Mouse (Mus musculus): ENCODE results near the gene Fgfr4. TPM values are rescaled to one million over a fixed set of nuclear protein-coding genes. Genes with fewer than 3 reads are reported as not detected.

Gene Fgfr4
- polyA plus RNA-seq, 1 experiment from 2014 or later, result 1.3 TPM

- Histone ChIP-seq H3K27ac (ENCODE audit: low read depth, low read length) (no peak within 1 kb of the TSS), H3K9me3 (ENCODE audit: control insufficient read depth, low read length) (no peaks in the 10 kb centered on the region), H3K9ac (ENCODE audit: low read depth, low read length) (no peak within 1 kb of the TSS), H3K4me1 (ENCODE audit: control insufficient read depth, insufficient read depth, low read depth, low read length) (no peaks in the 10 kb centered on the region), H3K36me3 (ENCODE audit: control insufficient read depth, insufficient read depth, low read length) (peaks cover 14% of the 10 kb centered on the region), H3K4me2 (ENCODE audit: low read length) (no peak within 1 kb of the TSS), H3K4me3 (ENCODE audit: low read length) (no peak within 1 kb of the TSS), H3K27me3 (replicated peaks; ENCODE audit: control insufficient read depth, insufficient read depth, low read length) (no peaks in the 10 kb centered on the region)
- 96% methylated on average over 2 of the region's 2 CpGs for WGBS
- ATAC-seq, result no peak
Measured at GRCm38 (mm10) chr13:55133448-55133847, 19.0 kb upstream of the Fgfr4 start, which contains the start of gene Gm17617. Gm17617 (minus strand) TSS chr13:55133548.

DNA sequence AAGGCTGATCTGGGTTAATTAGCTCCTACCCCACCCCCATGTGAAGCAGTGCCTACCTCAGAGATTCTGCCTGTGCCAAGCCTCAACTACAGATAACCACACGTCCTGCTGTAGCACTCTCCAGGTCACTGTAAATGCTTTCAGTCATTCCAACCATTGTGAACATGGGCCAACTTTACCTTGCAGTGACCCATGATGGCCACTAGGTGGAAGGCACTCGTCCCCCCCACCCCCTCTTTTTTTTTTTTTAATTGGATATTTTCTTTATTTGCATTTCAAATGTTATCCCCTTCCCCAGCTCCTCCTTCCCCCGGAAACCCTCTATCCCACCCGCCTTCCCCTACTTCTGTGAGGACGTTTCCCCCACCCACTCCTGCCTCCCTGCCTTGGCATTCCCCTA, 17.1 kb upstream of the Fgfr4 start:
- Histone ChIP-seq H3K36me3 (ENCODE audit: control insufficient read depth, insufficient read depth, low read length) (peaks cover 12% of the 10 kb centered on the region), H3K4me2 (ENCODE audit: low read length) (no peak overlapping the region), H3K4me1 (ENCODE audit: control insufficient read depth, insufficient read depth, low read depth, low read length) (no peaks in the 10 kb centered on the region), H3K9me3 (ENCODE audit: control insufficient read depth, low read length) (no peaks in the 10 kb centered on the region), H3K27me3 (replicated peaks; ENCODE audit: control insufficient read depth, insufficient read depth, low read length) (no peaks in the 10 kb centered on the region), H3K4me3 (ENCODE audit: low read length) (no peak overlapping the region), H3K9ac (ENCODE audit: low read depth, low read length) (no peak overlapping the region), H3K27ac (ENCODE audit: low read depth, low read length) (no peak overlapping the region)
- ATAC-seq, result no peak
- WGBS, result 2% methylated on average over 5 of the region's 5 CpGs

DNA sequence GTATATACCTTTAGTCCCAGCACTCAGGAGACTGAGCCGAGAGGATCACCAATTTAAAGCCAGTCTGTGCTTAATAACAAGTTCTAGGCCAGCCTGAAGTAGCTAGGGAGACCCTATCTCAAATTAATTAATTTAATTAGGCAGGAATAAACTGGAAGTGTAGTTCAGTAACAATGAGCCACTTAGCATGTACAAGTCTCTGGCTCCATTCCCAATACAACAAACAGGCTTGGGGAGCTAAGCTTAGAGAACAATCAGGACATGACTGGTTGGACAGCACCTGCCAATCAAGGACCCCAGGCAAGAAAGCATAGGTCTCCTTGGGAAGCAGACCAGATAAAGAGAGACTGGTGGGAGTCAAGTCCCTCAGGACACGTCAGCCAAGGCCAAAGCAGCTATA, 12.2 kb upstream of the Fgfr4 start:
- no peak for ATAC-seq
- Histone ChIP-seq H3K4me1 (ENCODE audit: control insufficient read depth, insufficient read depth, low read depth, low read length) (no peaks in the 10 kb centered on the region), H3K9me3 (ENCODE audit: control insufficient read depth, low read length) (no peaks in the 10 kb centered on the region), H3K9ac (ENCODE audit: low read depth, low read length) (no peak overlapping the region), H3K27ac (ENCODE audit: low read depth, low read length) (no peak overlapping the region), H3K27me3 (replicated peaks; ENCODE audit: control insufficient read depth, insufficient read depth, low read length) (no peaks in the 10 kb centered on the region), H3K4me3 (ENCODE audit: low read length) (no peak overlapping the region), H3K4me2 (ENCODE audit: low read length) (no peak overlapping the region), H3K36me3 (ENCODE audit: control insufficient read depth, insufficient read depth, low read length) (no peaks in the 10 kb centered on the region)
- 57% methylated on average over 2 of the region's 2 CpGs for WGBS

GRCm38 (mm10) chr13:55153951-55154350, 1.5 kb downstream of the Fgfr4 start:
- Histone ChIP-seq H3K9me3 (ENCODE audit: control insufficient read depth, low read length) (no peaks in the 10 kb centered on the region), H3K4me2 (ENCODE audit: low read length) (no peak overlapping the region), H3K27me3 (replicated peaks; ENCODE audit: control insufficient read depth, insufficient read depth, low read length) (peaks cover 2% of the 10 kb centered on the region), H3K9ac (ENCODE audit: low read depth, low read length) (no peak overlapping the region), H3K27ac (ENCODE audit: low read depth, low read length) (no peak overlapping the region), H3K4me1 (ENCODE audit: control insufficient read depth, insufficient read depth, low read depth, low read length) (peaks cover 7% of the 10 kb centered on the region), H3K36me3 (ENCODE audit: control insufficient read depth, insufficient read depth, low read length) (no peaks in the 10 kb centered on the region), H3K4me3 (ENCODE audit: low read length) (no peak overlapping the region)
- WGBS, result 85% methylated on average over 5 of the region's 5 CpGs
- no peak for ATAC-seq

DNA sequence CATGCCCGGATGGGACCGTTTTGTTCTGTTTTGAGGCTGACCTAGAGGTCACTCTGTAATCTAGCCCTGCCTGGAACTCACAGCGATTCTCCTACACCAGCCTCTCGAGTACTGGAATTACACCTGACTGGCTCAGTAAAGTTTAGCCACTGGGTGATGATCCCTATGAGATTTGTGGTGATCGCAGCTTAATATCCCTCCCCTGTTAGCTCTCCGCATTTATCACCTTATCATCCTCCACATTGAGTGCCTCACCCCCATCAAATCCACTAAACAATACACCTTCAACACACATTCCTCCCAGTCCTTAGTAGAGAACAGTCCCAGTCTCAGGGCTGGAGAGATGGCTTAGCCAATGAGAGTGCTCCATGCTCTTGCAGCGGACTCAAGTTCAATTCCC, 9.9 kb downstream of the Fgfr4 start:
- H3K36me3 ChIP-seq (ENCODE audit: control insufficient read depth, insufficient read depth, low read length), result no peaks in the 10 kb centered on the region
- no peak overlapping the region for H3K4me2 ChIP-seq (ENCODE audit: low read length)
- no peak for ATAC-seq
- WGBS, result 73% methylated on average over 7 of the region's 7 CpGs
- H3K4me1 ChIP-seq (ENCODE audit: control insufficient read depth, insufficient read depth, low read depth, low read length), result no peaks in the 10 kb centered on the region
- H3K27ac ChIP-seq (ENCODE audit: low read depth, low read length), result no peak overlapping the region
- H3K9me3 ChIP-seq (ENCODE audit: control insufficient read depth, low read length), result no peaks in the 10 kb centered on the region
- no peak overlapping the region for H3K9ac ChIP-seq (ENCODE audit: low read depth, low read length)
- H3K27me3 ChIP-seq (replicated peaks; ENCODE audit: control insufficient read depth, insufficient read depth, low read length), result no peaks in the 10 kb centered on the region
- H3K4me3 ChIP-seq (ENCODE audit: low read length), result no peak overlapping the region

DNA sequence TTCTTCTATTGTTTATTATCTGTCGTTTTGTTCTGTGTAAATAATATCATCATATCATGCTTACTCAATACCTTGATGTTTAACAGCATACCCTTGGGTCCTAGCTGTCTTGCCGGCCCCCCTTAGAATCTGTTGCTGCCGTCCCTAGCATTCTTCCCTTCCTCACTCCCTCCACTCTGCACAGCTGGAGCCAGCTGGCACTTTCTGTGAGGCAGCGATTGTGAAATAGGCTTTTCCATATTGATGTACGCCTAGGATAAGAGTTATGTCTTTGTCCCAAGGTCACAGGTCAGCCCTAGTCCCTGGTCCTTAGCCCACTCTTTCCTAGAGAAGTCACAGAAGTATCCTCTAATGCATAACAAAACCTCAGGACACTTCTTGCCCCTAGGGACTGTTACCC, 11.1 kb downstream of the Fgfr4 start:
- H3K4me3 ChIP-seq (ENCODE audit: low read length), result no peak overlapping the region
- no peak overlapping the region for H3K27ac ChIP-seq (ENCODE audit: low read depth, low read length)
- no peak overlapping the region for H3K4me2 ChIP-seq (ENCODE audit: low read length)
- H3K9me3 ChIP-seq (ENCODE audit: control insufficient read depth, low read length), result no peaks in the 10 kb centered on the region
- no peaks in the 10 kb centered on the region; the same call in 1 of the 2 replicates for H3K4me1 ChIP-seq (ENCODE audit: control insufficient read depth, insufficient read depth, low read depth, low read length)
- no peak for ATAC-seq
- no peaks in the 10 kb centered on the region for H3K36me3 ChIP-seq (ENCODE audit: control insufficient read depth, insufficient read depth, low read length)
- no peak overlapping the region for H3K9ac ChIP-seq (ENCODE audit: low read depth, low read length)
- WGBS, result 53% methylated on average over 5 of the region's 5 CpGs
- H3K27me3 ChIP-seq (replicated peaks; ENCODE audit: control insufficient read depth, insufficient read depth, low read length), result no peaks in the 10 kb centered on the region

GRCm38 (mm10) chr13:55165831-55166339, 13.4 kb downstream of the Fgfr4 start:
- Histone ChIP-seq H3K4me2 (ENCODE audit: low read length) (no peak overlapping the region), H3K4me1 (ENCODE audit: control insufficient read depth, insufficient read depth, low read depth, low read length) (peaks cover 9% of the 10 kb centered on the region), H3K4me3 (ENCODE audit: low read length) (no peak overlapping the region), H3K9ac (ENCODE audit: low read depth, low read length) (no peak overlapping the region), H3K36me3 (ENCODE audit: control insufficient read depth, insufficient read depth, low read length) (no peaks in the 10 kb centered on the region), H3K27ac (ENCODE audit: low read depth, low read length) (no peak overlapping the region), H3K27me3 (replicated peaks; ENCODE audit: control insufficient read depth, insufficient read depth, low read length) (no peaks in the 10 kb centered on the region), H3K9me3 (ENCODE audit: control insufficient read depth, low read length) (no peaks in the 10 kb centered on the region)
- WGBS, result 84% methylated on average over 16 of the region's 16 CpGs
- no peak for ATAC-seq

DNA sequence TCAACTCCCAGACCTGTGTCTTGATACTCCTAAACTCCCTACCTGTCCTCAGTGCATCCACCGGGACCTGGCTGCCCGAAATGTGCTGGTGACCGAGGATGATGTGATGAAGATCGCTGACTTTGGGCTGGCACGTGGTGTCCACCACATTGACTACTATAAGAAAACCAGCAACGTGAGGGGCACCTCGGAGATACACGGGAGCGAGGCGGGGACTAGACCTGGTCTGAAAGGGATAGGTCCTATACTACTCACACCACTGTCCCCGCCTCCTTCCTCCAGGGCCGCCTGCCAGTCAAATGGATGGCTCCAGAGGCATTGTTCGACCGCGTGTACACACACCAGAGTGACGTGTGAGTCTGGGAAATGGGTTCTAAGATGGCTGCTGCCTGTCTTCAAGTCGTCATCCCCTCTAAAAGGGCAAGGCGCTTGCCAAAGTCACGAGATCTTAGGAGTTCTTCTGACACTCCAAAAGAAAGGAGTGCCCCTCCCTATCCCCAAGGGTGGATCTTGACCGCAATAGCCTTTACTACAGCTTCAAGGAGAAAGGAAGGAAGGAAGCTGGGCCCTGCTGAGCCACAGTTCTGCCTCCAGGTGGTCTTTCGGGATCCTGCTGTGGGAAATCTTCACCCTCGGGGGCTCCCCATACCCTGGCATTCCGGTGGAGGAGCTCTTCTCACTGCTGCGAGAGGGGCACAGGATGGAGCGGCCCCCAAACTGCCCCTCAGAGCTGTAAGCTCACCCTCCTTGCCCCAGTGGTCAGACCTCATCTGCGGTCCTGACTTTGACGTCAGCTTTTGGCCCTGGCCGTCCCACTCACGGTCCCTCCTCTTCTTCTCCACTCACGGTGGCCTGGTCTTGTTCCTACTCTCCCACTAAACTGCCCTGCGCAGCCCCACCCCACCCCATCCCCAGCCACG, 14.6 kb downstream of the Fgfr4 start:
- H3K4me3 ChIP-seq (ENCODE audit: low read length), result no peak overlapping the region
- WGBS, result 86% methylated on average over 32 of the region's 32 CpGs

DNA sequence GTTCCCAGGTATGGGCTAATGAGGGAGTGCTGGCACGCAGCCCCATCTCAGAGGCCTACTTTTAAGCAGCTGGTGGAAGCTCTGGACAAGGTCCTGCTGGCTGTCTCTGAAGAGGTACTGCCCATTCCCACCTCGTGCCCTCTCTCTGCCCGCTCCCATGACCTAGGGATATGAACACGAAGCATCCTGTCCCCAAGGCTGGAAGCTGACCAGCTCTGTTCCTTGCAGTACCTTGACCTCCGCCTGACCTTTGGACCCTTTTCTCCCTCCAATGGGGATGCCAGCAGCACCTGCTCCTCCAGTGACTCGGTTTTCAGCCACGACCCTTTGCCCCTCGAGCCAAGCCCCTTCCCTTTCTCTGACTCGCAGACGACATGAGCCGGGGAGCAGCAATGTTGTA, 15.4 kb downstream of the Fgfr4 start:
- Histone ChIP-seq H3K4me1 (ENCODE audit: control insufficient read depth, insufficient read depth, low read depth, low read length) (peaks cover 20% of the 10 kb centered on the region), H3K9me3 (ENCODE audit: control insufficient read depth, low read length) (no peaks in the 10 kb centered on the region), H3K9ac (ENCODE audit: low read depth, low read length) (no peak overlapping the region), H3K4me3 (ENCODE audit: low read length) (no peak overlapping the region), H3K4me2 (ENCODE audit: low read length) (no peak overlapping the region), H3K27me3 (replicated peaks; ENCODE audit: control insufficient read depth, insufficient read depth, low read length) (no peaks in the 10 kb centered on the region), H3K36me3 (ENCODE audit: control insufficient read depth, insufficient read depth, low read length) (no peaks in the 10 kb centered on the region), H3K27ac (ENCODE audit: low read depth, low read length) (no peak overlapping the region)
- WGBS, result 77% methylated on average over 11 of the region's 11 CpGs
- no peak for ATAC-seq

More for the DNA sequence above, 14.6 kb downstream of the Fgfr4 start:
- no peaks in the 10 kb centered on the region for H3K9me3 ChIP-seq (ENCODE audit: control insufficient read depth, low read length)
- no peaks in the 10 kb centered on the region for H3K27me3 ChIP-seq (replicated peaks; ENCODE audit: control insufficient read depth, insufficient read depth, low read length)
- no peak for ATAC-seq
- H3K4me2 ChIP-seq (ENCODE audit: low read length), result no peak overlapping the region
- H3K9ac ChIP-seq (ENCODE audit: low read depth, low read length), result no peak overlapping the region
- H3K36me3 ChIP-seq (ENCODE audit: control insufficient read depth, insufficient read depth, low read length), result no peaks in the 10 kb centered on the region
- no peak overlapping the region for H3K27ac ChIP-seq (ENCODE audit: low read depth, low read length)
- H3K4me1 ChIP-seq (ENCODE audit: control insufficient read depth, insufficient read depth, low read depth, low read length), result peaks cover 18% of the 10 kb centered on the region
